Mouse (Mus musculus) myocyte (in vitro differentiated cells): Measurements from ENCODE around the gene Iars.

Source experiments
- CEBPB ChIP-seq: IDR thresholded peaks from 2 replicates; pipeline ENCODE4 v1.6.1; 2011; ENCODE audit warnings: mild to moderate bottlenecking, moderate library complexity; ENCODE audit not compliant: poor library complexity, insufficient read depth, severe bottlenecking
- E2F4 ChIP-seq: IDR thresholded peaks from one replicate; pipeline ENCODE4 v1.6.1; 2011; ENCODE audit warnings: mild to moderate bottlenecking, control low read depth, moderate library complexity; ENCODE audit not compliant: insufficient read depth
- MAX ChIP-seq: IDR thresholded peaks from one replicate; pipeline ENCODE4 v1.6.1; 2011; ENCODE audit warnings: low read depth, mild to moderate bottlenecking, control low read depth
- POLR2A ChIP-seq: IDR thresholded peaks from one replicate; pipeline ENCODE4 v1.6.1; 2011; ENCODE audit warnings: low read depth, mild to moderate bottlenecking, control low read depth, moderate library complexity; ENCODE audit not compliant: insufficient read length
- POLR2AphosphoS2 ChIP-seq: IDR thresholded peaks from one replicate; pipeline ENCODE4 v1.6.1; 2011; ENCODE audit warnings: low read depth, control low read depth; ENCODE audit not compliant: insufficient read length
- SRF ChIP-seq: IDR thresholded peaks from one replicate; pipeline ENCODE4 v1.6.1; 2011; ENCODE audit warnings: low read depth; ENCODE audit not compliant: control insufficient read depth, insufficient read length
- TCF12 ChIP-seq: IDR thresholded peaks from one replicate; pipeline ENCODE4 v1.6.1; 2011; ENCODE audit warnings: mild to moderate bottlenecking, control low read depth; ENCODE audit not compliant: poor library complexity, insufficient read depth, severe bottlenecking
- USF1 ChIP-seq: IDR thresholded peaks from one replicate; pipeline ENCODE4 v1.6.1; 2011; ENCODE audit warnings: low read depth, mild to moderate bottlenecking, control low read depth, moderate library complexity

GRCm38 (mm10) chr13:49644731-49645529 is 37.0 kb upstream of the Iars start:
- no peak for TF ChIP-seq POLR2A
- no peak for TF ChIP-seq POLR2AphosphoS2
- TF ChIP-seq CEBPB, result peak; percentile 71
- TF ChIP-seq E2F4, result no peak
- TF ChIP-seq MAX, result no peak
- TF ChIP-seq TCF12, result no peak
- TF ChIP-seq SRF, result no peak
- no peak for TF ChIP-seq USF1
